Mouse (Mus musculus): ENCODE data around the gene Ppp1r3c.
"Not testable (repeated sequence)": the region's sequence is repeated elsewhere in the genome, so short reads cannot be mapped to it uniquely, and the experiment has no call there.

Ppp1r3c gene

DNA sequence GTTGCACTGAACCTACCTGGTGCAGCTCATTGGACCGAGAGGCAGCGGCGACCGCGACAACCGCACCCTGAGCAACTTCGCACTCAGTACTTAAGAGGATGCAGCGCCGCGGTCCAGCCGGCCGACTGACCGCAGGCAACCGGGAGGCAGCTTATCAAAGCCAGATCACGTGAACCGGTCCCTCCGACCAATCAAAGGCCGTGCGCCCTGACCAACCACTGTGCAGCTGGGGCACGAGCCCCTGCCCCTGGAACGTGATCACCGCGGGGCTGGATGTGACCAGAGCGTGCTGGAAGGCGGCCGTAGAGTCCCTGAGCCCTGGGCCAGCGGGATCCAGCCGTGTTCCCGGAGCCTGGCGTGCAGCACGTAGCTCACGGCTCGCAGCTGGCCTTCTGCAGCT is at the start of gene Ppp1r3c:
Ppp1r3c (minus strand) TSS at position 117 of the 400 bp plus-strand sequence.
- peak; percentile 92 for DNase-seq

DNA sequence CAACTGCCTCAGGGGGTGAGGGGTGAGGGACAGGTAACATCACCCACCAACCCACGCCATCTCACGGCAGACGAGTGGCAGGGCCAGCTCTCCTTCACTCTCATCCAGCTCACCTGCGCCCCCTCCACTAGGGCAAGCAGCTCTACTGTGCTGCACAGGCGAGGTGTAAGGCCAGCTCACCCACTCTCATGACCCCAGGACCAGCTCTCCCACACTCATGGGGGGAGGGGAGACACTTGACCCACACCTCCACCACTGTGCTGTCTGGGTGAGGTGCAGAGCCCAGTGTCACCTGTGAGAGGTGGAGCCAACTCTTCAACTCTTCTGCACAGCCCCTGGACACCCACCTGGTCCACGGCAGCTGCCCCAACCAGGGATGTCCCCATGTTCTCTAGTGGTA is 46.7 kb upstream of the Ppp1r3c start:
- DNase-seq, result no peak

DNA sequence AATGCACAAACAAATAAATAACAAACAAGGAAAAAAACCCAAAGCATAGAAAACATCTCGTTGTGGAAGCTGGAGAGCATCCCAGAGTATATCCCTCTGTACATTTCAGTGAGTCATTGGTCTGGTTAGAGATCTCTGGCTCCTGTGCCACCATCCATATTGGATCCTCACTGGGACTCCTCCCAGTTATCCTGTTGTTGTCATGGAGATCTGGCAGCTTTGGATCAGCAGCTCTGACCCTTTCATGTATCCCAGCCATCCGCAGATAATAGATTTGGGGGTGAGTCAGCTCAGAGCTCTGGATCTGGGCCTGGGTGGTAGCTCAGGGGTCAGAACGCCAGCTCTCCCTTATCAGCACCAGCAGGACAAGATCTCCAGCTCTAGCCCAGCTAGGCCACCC is 46.1 kb upstream of the Ppp1r3c start:
- DNase-seq, result no peak

DNA sequence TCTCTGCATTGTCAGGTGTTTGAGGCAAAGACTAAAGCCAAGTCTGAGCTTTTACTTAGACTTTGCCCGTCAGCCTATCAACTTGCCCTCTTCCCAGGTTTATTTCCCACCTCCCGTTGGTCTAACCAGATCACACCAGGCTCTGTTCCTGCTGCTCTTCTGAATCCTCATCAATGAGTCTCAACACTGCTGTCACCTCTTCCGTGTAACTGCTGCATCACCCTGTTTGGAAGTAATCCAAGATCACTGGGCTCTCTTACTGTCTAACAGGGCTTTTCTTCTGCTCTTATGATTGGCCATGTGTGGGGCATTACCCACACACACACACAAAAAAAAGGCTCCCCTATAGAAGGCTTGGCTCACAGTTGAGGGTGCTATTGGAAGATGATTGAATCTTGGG is 45.5 kb upstream of the Ppp1r3c start:
- no peak for DNase-seq

DNA sequence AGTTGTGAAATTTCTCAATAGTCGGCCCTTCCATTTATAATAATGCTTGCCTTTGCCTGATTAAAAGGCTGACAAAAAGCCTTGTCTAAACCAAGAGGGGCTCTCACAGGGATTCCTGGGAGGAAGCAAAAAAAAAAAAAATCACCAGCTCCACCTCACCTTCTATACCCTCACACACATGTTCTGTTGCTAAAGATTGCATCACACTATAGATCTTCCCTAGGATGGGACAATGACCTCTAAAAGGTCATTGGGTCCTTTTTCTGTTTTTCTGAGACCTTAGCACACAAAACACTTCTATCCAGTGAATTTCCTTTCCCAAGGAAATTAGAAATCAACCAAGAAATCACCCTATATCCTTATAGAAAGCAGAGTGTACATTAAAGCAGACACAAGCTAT is 43.9 kb upstream of the Ppp1r3c start:
- DNase-seq, result no peak

DNA sequence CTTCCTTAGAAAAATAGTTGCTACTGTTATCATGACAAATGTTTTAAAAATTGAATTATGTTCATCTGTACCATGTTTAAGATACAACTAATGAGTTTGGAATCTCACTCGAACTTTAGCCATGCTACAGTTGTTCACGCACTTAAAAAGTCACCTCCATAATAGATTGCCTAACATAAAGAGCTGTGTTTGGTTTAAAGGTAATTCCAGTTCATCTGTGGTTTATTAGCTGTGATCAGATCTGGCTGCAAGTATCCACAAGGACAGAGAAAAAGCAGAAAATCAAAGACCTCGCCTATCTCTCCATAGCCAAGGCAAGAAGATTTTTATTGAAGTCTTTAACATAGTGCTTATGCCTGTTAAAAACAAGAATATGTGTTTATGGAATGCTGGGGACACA is 43.3 kb upstream of the Ppp1r3c start:
- no peak for DNase-seq

DNA sequence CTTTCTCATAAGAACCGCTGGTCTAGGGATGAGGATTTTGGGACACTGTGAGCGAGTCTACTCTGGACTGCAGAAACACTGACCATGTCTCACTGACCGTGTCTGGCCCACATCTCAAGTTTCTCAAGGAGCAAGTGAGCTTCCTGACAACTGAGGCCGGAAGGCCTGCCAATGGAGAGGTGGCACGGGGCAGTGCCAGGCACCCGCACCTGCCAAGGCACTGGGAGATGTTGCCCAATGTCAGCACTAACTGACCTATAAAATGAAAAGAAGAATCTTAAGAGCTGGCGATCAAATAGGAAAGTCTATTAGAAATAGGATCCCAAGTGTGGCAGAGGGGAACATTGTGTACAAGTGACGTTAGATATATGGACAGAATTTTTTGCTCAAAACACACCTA is 39.1 kb upstream of the Ppp1r3c start:
- DNase-seq, result no peak

DNA sequence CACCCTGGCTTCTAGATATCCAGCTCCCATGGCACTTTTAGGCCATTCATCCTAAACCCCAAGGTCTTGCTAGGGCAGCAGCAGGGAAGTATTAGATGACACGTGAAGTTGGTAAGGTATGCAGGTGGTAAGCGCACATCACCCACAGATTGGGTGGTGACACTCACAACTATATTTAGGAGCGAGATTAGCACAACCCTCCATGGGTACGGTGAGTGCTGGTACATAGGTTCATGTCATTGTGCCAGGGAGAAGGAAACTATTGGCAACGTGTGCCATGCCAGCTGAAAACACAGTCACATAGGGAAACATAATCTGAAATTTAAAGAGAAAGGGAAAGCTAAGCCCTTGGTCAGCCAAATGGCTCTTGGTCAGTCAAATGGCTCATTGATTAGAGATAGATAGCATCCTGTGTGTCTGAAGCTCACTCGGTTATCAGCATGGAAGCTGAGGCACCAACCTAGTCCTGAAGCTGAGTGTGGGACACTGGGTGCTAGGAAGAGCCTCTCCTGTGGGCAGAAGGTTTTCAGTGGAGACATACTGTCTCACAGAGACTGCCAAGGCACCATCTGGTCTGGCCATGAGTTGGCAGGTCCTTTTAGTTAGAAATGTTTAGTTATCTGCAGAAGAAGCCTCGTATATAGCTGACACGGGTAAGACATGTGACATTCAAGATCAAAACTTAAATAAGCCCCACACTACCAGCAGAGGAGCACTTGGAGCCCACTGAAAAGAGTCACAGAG is 37.4 kb upstream of the Ppp1r3c start:
- no peak for DNase-seq

DNA sequence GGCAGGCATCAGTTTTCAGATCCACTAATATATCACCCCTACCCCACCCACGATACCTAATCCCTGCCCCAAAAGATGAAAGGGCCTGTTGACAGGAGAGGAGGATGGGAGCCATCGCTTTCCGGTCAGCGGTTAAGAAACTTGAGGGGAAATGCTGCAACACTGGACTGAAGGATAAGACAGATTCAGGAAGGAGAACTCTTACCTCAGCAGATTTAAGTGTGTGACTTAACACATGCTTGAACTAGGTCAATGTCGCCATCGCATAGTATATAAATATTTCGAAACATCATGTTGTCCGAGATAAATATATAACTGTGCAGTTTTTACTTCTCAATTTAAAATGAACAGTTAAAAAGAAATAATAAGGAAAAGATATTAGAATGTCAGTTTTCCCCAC is 31.6 kb upstream of the Ppp1r3c start:
- DNase-seq, result no peak

DNA sequence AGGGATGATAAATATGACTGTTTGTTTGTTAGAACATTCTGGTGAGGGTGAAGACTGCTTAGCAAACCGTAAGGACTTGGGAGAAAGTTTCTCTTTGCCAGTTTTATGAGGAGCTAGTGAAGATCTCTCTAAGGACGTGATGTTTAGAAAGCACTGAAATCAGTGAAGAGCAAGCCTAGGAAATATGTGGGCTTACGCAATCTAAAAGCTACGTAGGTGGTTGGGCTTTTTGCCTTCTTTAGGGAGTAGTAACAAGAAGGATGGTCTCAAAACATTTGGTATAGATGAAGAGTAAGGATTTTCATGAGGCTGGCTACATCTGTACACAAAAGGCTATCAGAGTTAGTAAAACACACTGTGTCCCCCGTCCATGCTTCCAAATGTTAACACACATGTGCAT is 28.0 kb upstream of the Ppp1r3c start:
- DNase-seq, result no peak

DNA sequence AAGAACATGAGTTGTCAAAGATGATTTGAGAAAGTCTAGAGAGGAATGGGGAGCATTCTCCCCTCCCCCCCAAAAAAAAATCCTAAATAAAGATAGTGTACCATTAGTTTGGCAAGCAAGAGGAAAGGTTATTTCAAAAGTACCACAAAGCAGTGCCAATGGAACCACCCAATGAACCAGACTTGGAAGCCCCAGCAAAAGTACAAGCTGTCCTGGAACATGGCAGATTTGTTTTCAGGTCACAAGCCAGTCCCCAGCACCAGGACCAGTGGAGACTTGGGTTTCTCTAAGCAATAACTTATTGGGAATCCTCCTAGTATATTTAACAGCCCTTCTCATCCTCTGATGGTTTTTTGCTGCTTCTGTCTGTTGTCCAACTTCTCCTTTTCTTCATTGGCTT is 12.5 kb upstream of the Ppp1r3c start:
- DNase-seq, result no peak

DNA sequence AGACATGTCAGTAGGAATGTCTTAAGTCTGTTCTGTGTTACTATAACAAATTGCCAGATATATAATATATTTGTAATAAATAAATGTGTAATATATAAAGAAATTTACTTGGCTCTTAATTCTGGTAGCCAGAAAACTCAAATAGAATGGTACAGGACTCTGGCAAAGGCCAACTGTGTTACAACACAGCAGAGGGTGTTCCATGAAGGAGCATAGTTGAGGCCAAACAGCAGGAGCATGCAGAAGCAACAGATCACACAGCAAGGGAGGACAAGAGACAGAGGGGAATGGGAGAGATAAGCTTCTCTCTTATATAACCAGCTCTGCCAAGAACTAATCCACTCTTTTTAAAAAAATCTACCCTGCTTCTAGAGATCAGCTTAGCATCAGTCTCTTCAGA is 5.9 kb upstream of the Ppp1r3c start:
- no peak for DNase-seq

DNA sequence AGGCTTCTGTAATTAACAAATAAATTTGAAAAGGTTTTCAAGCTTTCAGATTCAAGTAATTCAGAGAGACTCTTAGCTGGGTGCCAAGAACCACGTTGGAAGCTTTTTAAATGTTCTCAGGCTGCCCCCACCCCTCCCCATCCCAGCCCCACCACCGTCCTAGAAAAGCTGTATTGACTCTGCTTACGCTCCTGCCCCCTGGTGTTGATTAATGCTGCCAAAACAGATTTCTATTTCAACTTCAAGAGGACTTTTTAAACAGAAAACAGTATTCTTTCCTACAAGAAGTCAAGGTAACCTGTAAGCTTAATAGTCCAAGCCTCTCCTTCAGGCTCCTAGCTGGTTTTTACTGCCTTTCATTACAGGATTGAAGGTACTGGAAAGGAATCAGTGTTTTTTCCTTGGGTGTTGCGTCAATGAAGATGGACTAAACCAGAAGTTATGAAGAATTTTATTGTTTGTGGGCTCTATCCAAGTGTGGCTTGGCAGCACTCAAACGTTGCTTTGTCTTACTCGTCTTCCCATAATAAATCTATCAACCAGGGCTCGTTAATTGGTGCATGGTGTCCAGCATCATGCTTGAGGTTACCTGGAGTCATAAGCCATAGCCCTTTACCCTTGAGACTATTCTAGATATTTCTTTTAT is 3.2 kb upstream of the Ppp1r3c start:
- no peak for DNase-seq

DNA sequence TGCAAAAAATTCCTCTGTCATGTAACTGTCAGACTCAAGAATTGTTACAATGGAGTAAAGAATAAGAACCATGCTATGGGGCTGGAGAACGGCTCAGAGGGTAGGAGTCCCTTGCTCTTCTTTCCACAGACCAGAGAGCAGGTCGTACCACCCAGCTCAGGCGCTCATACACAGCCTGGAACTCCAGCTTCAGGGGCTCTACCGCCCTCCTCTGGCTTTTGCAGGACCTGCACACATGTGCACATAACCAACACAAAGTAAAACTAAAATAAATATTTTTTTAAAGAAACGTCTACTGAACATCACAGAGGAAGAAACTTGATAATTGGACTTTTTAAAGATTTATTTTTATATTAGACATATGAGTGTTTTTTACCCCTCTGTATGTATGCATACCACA is 1.6 kb upstream of the Ppp1r3c start:
- no peak for DNase-seq

DNA sequence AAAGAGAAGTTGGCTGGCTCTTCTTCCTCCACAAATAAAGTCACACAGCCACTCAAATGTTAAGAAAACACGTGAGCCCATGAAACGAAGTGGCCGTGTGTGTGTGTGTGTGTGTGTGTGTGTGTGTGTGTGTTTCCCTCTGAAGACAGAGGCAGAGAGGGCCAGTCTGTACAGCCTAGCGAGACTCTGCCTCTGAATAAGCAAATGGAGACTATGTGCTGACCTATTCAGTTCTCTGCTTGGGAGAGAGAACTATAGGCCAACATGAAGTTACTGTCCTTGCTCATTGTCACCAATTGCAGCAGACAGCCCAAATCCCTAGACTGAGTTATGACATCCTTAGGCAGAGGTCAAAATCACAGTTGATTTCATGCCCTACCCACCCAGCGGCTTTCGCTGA is 634 bp upstream of the Ppp1r3c start:
- DNase-seq, result no peak

DNA sequence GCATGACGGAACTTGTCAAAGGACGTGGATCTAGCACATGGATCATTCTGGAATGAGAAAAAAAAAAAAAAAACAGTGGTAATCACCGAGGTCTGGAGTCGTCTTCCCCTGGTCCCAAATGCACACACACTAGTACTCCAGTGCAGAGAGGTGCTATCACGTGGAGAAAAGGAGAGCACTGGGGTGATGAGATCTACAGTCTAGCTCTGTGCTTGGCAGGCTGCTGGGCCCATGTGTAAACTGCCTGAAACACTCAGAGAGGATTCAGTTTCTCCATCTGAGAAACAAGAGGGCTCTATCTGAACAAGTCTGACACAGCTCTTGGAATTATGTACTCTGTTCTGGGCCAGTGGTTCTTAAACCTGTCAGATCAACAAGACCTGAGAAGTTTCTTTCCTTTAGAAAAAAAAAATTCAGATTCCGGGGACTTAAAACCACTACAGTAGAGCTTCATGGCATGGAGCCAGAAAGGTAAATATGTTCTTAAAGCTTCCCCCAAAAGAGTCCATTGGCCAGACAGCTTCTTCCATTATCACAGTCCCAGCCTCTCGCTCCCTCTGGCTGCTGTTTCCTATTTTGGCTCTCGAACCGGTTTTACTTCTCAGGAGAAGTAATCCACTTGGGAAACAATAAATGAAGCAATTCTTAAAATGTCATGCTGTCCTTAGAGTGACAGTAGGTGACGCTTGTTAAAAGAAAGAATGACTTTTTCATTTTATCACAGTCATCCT is 2.0 kb downstream of the Ppp1r3c start:
- no peak for DNase-seq

DNA sequence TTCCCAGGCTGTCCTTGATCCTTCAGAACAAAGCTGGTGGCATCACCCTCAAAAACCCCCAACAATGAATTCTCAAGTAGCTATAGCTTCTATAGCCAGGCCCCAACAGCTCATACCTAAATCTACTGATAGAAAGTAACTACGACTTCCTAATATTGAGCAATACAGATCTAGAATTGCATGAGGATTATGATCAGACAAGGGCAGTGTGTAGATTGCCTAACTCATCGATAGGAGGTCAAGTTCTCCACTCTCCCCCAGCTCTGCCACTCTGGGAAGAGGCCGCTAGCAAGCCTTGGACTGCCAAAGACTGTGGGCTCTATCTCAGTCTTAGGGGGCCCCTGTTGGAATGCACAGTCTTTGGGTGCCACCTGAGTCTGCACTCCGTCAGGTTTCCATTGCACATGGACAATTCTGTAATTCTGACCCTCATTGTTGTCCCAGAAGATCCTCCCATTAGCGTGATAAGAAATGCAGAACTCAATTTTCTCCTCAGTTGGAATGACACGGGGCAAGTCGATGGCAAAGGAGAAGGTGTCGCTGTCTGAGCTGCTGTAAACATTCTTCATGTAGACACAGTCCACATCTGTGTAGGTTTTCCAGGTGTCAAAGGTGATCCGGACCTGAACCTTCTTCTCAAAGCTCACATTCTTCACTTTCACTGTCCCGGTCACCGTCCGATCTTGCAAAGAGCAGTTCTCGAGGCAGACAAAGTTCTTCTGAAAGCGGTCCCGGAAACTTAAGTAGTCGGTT is 3.1 kb downstream of the Ppp1r3c start:
- DNase-seq, result no peak

DNA sequence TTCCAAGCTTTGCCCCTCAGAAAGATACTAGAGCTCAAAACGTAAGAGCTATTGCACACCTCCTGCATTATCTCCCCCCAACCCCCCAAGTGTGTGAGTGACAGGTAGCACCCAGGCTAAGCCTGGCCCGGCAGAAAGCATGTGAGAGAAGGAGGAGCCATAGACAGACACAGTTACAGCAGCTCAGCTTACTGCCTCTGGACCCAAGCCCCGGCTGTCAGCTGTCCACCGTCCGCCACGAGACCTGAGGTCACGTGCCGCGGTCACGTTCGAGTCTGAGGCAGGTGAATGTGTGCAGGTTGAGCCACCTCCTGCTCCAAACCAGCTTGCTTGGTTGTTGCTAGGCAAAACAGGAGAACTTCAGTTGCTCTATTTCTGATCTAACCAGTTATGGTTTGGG is 5.1 kb downstream of the Ppp1r3c start:
- no peak for DNase-seq

DNA sequence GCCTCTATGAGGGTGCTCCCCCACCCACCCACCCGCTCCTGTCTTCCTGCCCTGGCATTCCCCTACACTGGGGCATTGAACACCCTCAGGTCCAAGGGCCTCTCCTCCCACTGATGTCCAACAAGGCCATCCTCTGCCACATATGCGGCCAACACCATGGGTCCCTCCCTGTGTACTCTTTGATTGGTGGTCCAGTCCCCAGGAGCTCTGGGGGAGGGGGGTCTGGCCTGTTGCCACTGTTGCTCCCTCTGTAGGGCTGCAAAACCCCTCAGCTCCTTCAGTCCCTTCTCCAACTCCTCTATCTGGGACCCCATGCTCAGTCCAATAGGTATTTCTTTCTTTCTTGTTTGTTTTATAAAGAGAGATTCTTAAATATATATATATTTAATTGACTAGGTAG is 6.0 kb downstream of the Ppp1r3c start:
- DNase-seq, result not testable (repeated sequence)

DNA sequence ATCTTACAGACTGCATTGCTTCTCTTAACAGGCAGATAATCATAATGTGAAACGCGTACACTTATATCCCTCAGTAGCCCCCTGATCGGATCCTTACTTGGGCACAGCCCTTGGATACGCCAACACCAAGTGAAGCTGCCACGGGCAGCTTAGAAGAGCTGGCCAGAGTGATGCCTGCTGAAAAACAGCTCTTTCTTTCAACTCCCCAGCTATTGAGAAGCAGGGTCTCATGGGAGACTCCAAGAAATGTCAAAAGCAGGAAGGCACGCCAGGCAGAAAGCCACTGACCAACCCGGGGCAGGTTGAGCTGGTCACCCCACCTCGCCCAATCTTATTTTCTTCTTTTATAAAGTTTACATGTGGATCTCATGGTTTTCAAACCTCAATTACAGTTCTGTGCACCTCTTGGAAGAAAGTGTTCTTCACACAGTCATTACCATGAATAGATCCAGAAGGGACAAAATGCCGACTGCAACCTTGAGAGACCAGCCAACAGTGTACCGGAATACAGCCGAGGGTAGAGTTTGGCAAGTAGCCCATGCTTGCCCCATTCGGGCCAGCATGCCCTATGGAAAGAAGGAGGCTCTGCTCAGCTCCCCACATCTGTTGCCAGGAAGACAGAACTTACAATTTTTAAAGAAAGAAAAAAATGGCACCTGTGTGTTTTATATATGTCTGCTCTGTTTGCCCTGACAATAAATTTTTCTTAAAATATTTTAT is 7.6 kb downstream of the Ppp1r3c start:
- DNase-seq, result no peak

DNA sequence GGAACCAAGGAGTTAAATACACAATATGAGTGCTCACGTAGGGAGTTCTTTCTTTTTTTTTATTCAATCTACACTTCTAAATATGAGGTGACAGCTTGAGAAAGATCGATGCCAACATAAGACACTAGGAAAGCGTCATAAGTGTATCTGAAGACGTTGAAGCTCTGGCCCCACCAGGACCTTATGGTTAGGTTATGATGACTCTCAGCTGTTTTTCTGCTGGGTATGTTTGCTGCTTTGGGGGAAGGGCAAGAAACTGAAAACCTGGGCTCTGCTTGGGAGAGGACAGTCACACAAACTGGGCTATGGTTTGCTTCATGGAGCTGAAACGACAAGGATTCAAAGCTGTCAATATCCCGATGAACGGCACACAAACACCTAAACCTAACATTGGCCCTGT is 11.5 kb downstream of the Ppp1r3c start:
- no peak for DNase-seq

DNA sequence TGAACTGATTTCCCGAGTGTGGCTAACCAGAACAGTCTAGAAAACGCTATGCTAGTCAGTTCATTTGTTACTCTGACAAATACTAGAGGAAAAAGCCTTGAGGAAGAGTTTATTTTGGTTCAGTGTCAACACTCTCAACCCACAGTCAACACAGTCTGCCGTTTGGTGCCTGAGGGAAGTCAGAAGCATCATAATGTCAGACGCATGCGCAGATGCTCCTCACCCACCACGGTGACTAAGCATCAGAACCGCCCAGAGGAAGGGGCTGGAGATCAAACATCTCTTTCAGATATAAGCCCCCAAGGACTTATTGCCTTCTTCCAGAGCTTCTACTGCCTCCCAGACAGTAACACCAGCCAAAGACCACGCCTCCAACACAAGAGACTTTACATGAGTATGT is 15.3 kb downstream of the Ppp1r3c start:
- DNase-seq, result no peak

DNA sequence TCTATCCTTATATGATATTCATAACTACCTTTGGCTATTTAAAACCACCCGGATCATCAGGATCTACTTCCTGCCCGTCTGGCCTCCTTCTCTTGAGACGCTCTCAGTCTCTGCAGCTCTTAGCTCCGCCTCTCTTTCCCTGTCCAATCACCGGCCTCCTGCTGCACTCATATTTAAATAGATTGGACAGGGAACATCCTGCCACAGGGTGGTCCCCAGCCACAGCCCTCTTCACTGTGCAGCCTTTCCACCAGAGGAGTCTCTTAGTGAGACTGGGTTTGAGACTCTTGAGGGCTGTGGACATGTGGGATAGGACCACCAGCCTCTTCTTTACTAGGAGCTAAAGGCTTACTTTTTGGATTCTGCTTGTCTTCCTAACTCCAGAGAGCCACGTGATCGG is 20.2 kb downstream of the Ppp1r3c start:
- DNase-seq, result no peak
